Mouse (Mus musculus): Measurements from ENCODE around the gene Mrpl1. TPM values are rescaled to one million over a fixed set of nuclear protein-coding genes. Genes with fewer than 3 reads are reported as not detected.

The Mrpl1 gene
- 16.0 and 18.9 TPM in 2 replicates for polyA plus RNA-seq (2015; fragmentation: Nextera tagmentation; extraction: Ambion mirVana)

GRCm38 (mm10) chr5:96209459-96209858, at the start of gene Mrpl1:
Gene Mrpl1, plus strand, starts transcription at chr5:96209493.
- Histone ChIP-seq H3K36me3 (peaks cover 7% of the 10 kb centered on the region), H3K9ac (replicated peaks) (peak within 1 kb of the TSS; percentile 83), H3K9me3 (no peaks in the 10 kb centered on the region), H3K4me1 (replicated peaks) (peaks cover 24% of the 10 kb centered on the region), H3K4me3 (replicated peaks) (peak within 1 kb of the TSS; percentile 89), H3K27me3 (no peaks in the 10 kb centered on the region), H3K4me2 (replicated peaks) (peak within 1 kb of the TSS; percentile 76), H3K27ac (peak within 1 kb of the TSS; percentile 64)
- ATAC-seq: peak; percentile 77
- 4% methylated on average over 17 of the region's 17 CpGs for WGBS

- peaks cover 14% of the 10 kb centered on the region for H3K4me1 ChIP-seq (replicated peaks)
These were observed 48.6 kb upstream of the Mrpl1 start for GRCm38 (mm10) chr5:96160467-96161262.

GRCm38 (mm10) chr5:96161263-96161577, 48.1 kb upstream of the Mrpl1 start:
- ATAC-seq: peak; percentile 32
- peak overlapping the region; percentile 73 for H3K4me2 ChIP-seq (replicated peaks)

More at GRCm38 (mm10) chr5:96160467-96161262, 48.6 kb upstream of the Mrpl1 start:
- ATAC-seq: peak; percentile 4
- no peaks in the 10 kb centered on the region for H3K27me3 ChIP-seq
- no peaks in the 10 kb centered on the region for H3K9me3 ChIP-seq
- peak overlapping the region; percentile 73 for H3K4me2 ChIP-seq (replicated peaks)
- WGBS: under 1% methylated on average over 36 of the region's 50 CpGs
- H3K4me3 ChIP-seq (replicated peaks): peak overlapping the region; percentile 97
- H3K36me3 ChIP-seq: no peaks in the 10 kb centered on the region
- H3K9ac ChIP-seq (replicated peaks): peak overlapping the region; percentile 96
- H3K27ac ChIP-seq: peak overlapping the region; percentile 99

GRCm38 (mm10) chr5:96161578-96162398, 47.5 kb upstream of the Mrpl1 start:
- peaks cover 14% of the 10 kb centered on the region for H3K4me1 ChIP-seq (replicated peaks)
- H3K9me3 ChIP-seq: no peaks in the 10 kb centered on the region
- H3K9ac ChIP-seq (replicated peaks): peak overlapping the region; percentile 96
- H3K27me3 ChIP-seq: no peaks in the 10 kb centered on the region
- H3K27ac ChIP-seq: peak overlapping the region; percentile 99
- WGBS: under 1% methylated on average over 91 of the region's 114 CpGs
- no peaks in the 10 kb centered on the region for H3K36me3 ChIP-seq
- H3K4me3 ChIP-seq (replicated peaks): peak overlapping the region; percentile 97
- peak; percentile 77 for ATAC-seq
- H3K4me2 ChIP-seq (replicated peaks): peak overlapping the region; percentile 73

More at GRCm38 (mm10) chr5:96161263-96161577, 48.1 kb upstream of the Mrpl1 start:
- Histone ChIP-seq H3K9me3 (no peaks in the 10 kb centered on the region), H3K4me3 (replicated peaks) (peak overlapping the region; percentile 97), H3K27me3 (no peaks in the 10 kb centered on the region), H3K9ac (replicated peaks) (peak overlapping the region; percentile 96), H3K4me1 (replicated peaks) (peaks cover 14% of the 10 kb centered on the region), H3K27ac (peak overlapping the region; percentile 99), H3K36me3 (no peaks in the 10 kb centered on the region)
- under 1% methylated on average over 36 of the region's 45 CpGs for WGBS

- Histone ChIP-seq H3K27me3 (no peaks in the 10 kb centered on the region), H3K36me3 (no peaks in the 10 kb centered on the region), H3K4me2 (replicated peaks) (peak overlapping the region; percentile 73), H3K4me1 (replicated peaks) (peaks cover 14% of the 10 kb centered on the region), H3K27ac (peak overlapping the region; percentile 99), H3K9ac (replicated peaks) (peak overlapping the region; percentile 96), H3K4me3 (replicated peaks) (peak overlapping the region; percentile 97), H3K9me3 (no peaks in the 10 kb centered on the region)
- ATAC-seq: peak; percentile 91
- WGBS: under 1% methylated on average over 56 of the region's 56 CpGs
These were observed 46.6 kb upstream of the Mrpl1 start for GRCm38 (mm10) chr5:96162399-96163331.

GRCm38 (mm10) chr5:96163396-96164020, 45.8 kb upstream of the Mrpl1 start:
- no peaks in the 10 kb centered on the region for H3K9me3 ChIP-seq
- H3K9ac ChIP-seq (replicated peaks): peak overlapping the region; percentile 96
- WGBS: 0% methylated on average over 1 of the region's 1 CpGs
- H3K27ac ChIP-seq: peak overlapping the region; percentile 99
- no peaks in the 10 kb centered on the region for H3K27me3 ChIP-seq
- no peak for ATAC-seq
- peaks cover 14% of the 10 kb centered on the region for H3K4me1 ChIP-seq (replicated peaks)
- no peaks in the 10 kb centered on the region for H3K36me3 ChIP-seq
- H3K4me2 ChIP-seq (replicated peaks): peak overlapping the region; percentile 73
- peak overlapping the region; percentile 97 for H3K4me3 ChIP-seq (replicated peaks)

- Histone ChIP-seq H3K4me2 (replicated peaks) (peak within 1 kb of the TSS; percentile 73), H3K4me1 (replicated peaks) (peaks cover 14% of the 10 kb centered on the region), H3K36me3 (no peaks in the 10 kb centered on the region), H3K27me3 (no peaks in the 10 kb centered on the region), H3K27ac (peak within 1 kb of the TSS; percentile 99), H3K4me3 (replicated peaks) (peak within 1 kb of the TSS; percentile 97), H3K9me3 (no peaks in the 10 kb centered on the region), H3K9ac (replicated peaks) (peak within 1 kb of the TSS; percentile 96)
- no peak for ATAC-seq
- WGBS: 55% methylated on average over 5 of the region's 5 CpGs
These were observed 45.3 kb upstream of the Mrpl1 start, which contains the start of gene Cnot6l for GRCm38 (mm10) chr5:96164021-96164411. Gene Cnot6l, minus strand, starts transcription at chr5:96164171.

- Histone ChIP-seq H3K9me3 (no peaks in the 10 kb centered on the region), H3K27me3 (no peaks in the 10 kb centered on the region), H3K4me1 (replicated peaks) (0 out of 2 replicates have a peak, but pooled peaks cover 3% of the 10 kb centered on the region), H3K4me3 (replicated peaks) (no peak overlapping the region), H3K36me3 (no peaks in the 10 kb centered on the region), H3K4me2 (replicated peaks) (no peak overlapping the region), H3K27ac (no peak overlapping the region), H3K9ac (replicated peaks) (no peak overlapping the region)
- ATAC-seq: no peak
- 88% methylated on average over 2 of the region's 2 CpGs for WGBS
These were observed 42.5 kb upstream of the Mrpl1 start for GRCm38 (mm10) chr5:96166761-96167160.

GRCm38 (mm10) chr5:96170443-96170842, 38.9 kb upstream of the Mrpl1 start:
- Histone ChIP-seq H3K27me3 (no peaks in the 10 kb centered on the region), H3K36me3 (no peaks in the 10 kb centered on the region), H3K9ac (replicated peaks) (no peak overlapping the region), H3K4me3 (replicated peaks) (no peak overlapping the region), H3K27ac (no peak overlapping the region), H3K4me1 (replicated peaks) (no peaks in the 10 kb centered on the region), H3K4me2 (replicated peaks) (no peak overlapping the region), H3K9me3 (no peaks in the 10 kb centered on the region)
- no peak for ATAC-seq
- WGBS: 71% methylated on average over 3 of the region's 3 CpGs

GRCm38 (mm10) chr5:96171765-96172164, 37.5 kb upstream of the Mrpl1 start:
- WGBS: 91% methylated on average over 4 of the region's 4 CpGs

GRCm38 (mm10) chr5:96176121-96176520, 33.2 kb upstream of the Mrpl1 start:
- no peaks in the 10 kb centered on the region for H3K27me3 ChIP-seq
- H3K4me2 ChIP-seq (replicated peaks): no peak overlapping the region
- no peaks in the 10 kb centered on the region for H3K36me3 ChIP-seq
- H3K9me3 ChIP-seq: no peaks in the 10 kb centered on the region
- WGBS: 70% methylated on average over 9 of the region's 9 CpGs
- H3K4me3 ChIP-seq (replicated peaks): no peak overlapping the region
- H3K9ac ChIP-seq (replicated peaks): no peak overlapping the region
- H3K4me1 ChIP-seq (replicated peaks): no peaks in the 10 kb centered on the region
- ATAC-seq: no peak
- no peak overlapping the region for H3K27ac ChIP-seq

More at GRCm38 (mm10) chr5:96171765-96172164, 37.5 kb upstream of the Mrpl1 start:
- no peak for ATAC-seq
- Histone ChIP-seq H3K36me3 (no peaks in the 10 kb centered on the region), H3K4me1 (replicated peaks) (no peaks in the 10 kb centered on the region), H3K9ac (replicated peaks) (no peak overlapping the region), H3K4me2 (replicated peaks) (no peak overlapping the region), H3K9me3 (no peaks in the 10 kb centered on the region), H3K27ac (no peak overlapping the region), H3K4me3 (replicated peaks) (no peak overlapping the region), H3K27me3 (no peaks in the 10 kb centered on the region)
